Mouse (Mus musculus) lung, postnatal 0 days (tissue): Measurements from ENCODE around the gene Maf. TPM values are rescaled to one million over a fixed set of nuclear protein-coding genes. Genes with fewer than 3 reads are reported as not detected.

ENCODE experiments used
- ATAC-seq: fragments of 200-750 bp; cut with Nextera tagmentation; 2 replicates; pipeline ENCODE4 v1.8.0; 2017; ENCODE audit warnings: moderate library complexity
- DNase-seq: peaks from one replicate; pipeline ENCODE4 v3.0.0-alpha.2; 2016; ENCODE audit warnings: low spot score
- H3K27ac ChIP-seq: fragments of 300-500 bp; sonication (generic); 2 replicates; pipeline ENCODE4 v1.5.1; 2014; ENCODE audit warnings: antibody characterized with exemption, mild to moderate bottlenecking, low read length, mixed read lengths
- H3K27me3 ChIP-seq: fragments of 300-500 bp; sonication (generic); replicated peaks from 2 replicates; pipeline ENCODE4 v1.6.1; 2014; ENCODE audit warnings: low read length, mixed read lengths; ENCODE audit not compliant: insufficient read depth
- H3K36me3 ChIP-seq: fragments of 300-500 bp; sonication (generic); 2 replicates; pipeline ENCODE4 v1.6.1; 2014; ENCODE audit warnings: low read length, mixed read lengths; ENCODE audit not compliant: insufficient read depth
- H3K4me1 ChIP-seq: fragments of 300-500 bp; sonication (generic); 2 replicates; pipeline ENCODE4 v1.6.1; 2014; ENCODE audit warnings: antibody characterized with exemption, low read depth, low read length, mixed read lengths; ENCODE audit not compliant: insufficient read depth
- H3K4me2 ChIP-seq: fragments of 300-500 bp; sonication (generic); replicated peaks from 2 replicates; pipeline ENCODE4 v1.6.1; 2014; ENCODE audit warnings: low read depth, mild to moderate bottlenecking, low read length, moderate library complexity, mixed read lengths
- H3K4me3 ChIP-seq: fragments of 300-500 bp; sonication (generic); 2 replicates; pipeline ENCODE4 v1.5.1; 2014; ENCODE audit warnings: low read depth, low read length
- H3K9ac ChIP-seq: fragments of 300-500 bp; sonication (generic); replicated peaks from 2 replicates; pipeline ENCODE4 v1.6.1; 2014; ENCODE audit warnings: low read depth, mild to moderate bottlenecking
- H3K9me3 ChIP-seq: fragments of 300-500 bp; sonication (generic); 2 replicates; pipeline ENCODE4 v1.6.1; 2016; ENCODE audit warnings: low read length, mixed read lengths
- CTCF ChIP-seq: IDR thresholded peaks from 2 replicates; pipeline ENCODE4 v1.5.1; 2016; ENCODE audit warnings: antibody characterized with exemption, mild to moderate bottlenecking
- EP300 ChIP-seq: IDR thresholded peaks from 2 replicates; pipeline ENCODE4 v1.6.1; 2016; ENCODE audit warnings: antibody characterized with exemption, mild to moderate bottlenecking, control low read depth
- WGBS: fragments of 180-500 bp; shearing (Covaris S2); extraction: QIAGEN DNeasy Blood & Tissue Kit; methylation state at CpG from one replicate; pipeline ENCODE4 v1.1.7; 2014; 5-methylcytosine and 5-hydroxymethylcytosine counted together
- polyA plus RNA-seq: library from polyadenylated mRNA; unstranded; fragments of >200 nt; fragmentation: Nextera tagmentation; extraction: Ambion mirVana; gene quantifications from 2 replicates; pipeline ENCODE4 v1.2.1, GENCODE M21; 2015

The Maf gene
- polyA plus RNA-seq, 1 experiment from 2014 or later = 11.7 TPM

DNA sequence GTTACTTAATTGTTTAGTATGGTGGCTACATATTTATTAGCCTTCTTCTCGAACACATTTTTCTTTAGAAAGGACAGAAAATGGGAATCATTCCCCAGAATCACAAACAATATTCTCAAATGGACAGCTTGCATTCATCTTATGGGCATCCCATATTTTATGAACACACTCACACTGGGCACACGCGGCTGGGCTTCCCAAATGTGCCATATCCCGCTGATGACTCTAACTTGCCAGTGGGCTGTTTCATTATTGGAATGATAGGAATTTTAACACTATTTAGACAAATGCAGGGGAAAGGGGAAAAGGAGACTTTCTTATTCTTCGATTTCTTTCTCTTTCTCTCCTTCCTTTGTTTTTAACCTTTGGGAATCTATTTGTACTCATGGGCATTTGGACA, 6.6 kb downstream of the Maf start:
- peak overlapping the region; percentile 38; the same call in 1 of the 2 replicates for H3K4me2 ChIP-seq
- no peak overlapping the region for H3K4me3 ChIP-seq
- 61% methylated on average over 5 of the region's 5 CpGs for WGBS
- H3K27ac ChIP-seq = no peak overlapping the region
- ATAC-seq (no peak), DNase-seq (no peak)
- H3K4me1 ChIP-seq = no peaks in the 10 kb centered on the region
- no peak overlapping the region for H3K9ac ChIP-seq
- no peaks in the 10 kb centered on the region for H3K9me3 ChIP-seq
- TF ChIP-seq EP300 (no peak), CTCF (no peak)
- H3K36me3 ChIP-seq = no peaks in the 10 kb centered on the region
- 0 out of 2 replicates have a peak, but pooled peaks cover 3% of the 10 kb centered on the region for H3K27me3 ChIP-seq

DNA sequence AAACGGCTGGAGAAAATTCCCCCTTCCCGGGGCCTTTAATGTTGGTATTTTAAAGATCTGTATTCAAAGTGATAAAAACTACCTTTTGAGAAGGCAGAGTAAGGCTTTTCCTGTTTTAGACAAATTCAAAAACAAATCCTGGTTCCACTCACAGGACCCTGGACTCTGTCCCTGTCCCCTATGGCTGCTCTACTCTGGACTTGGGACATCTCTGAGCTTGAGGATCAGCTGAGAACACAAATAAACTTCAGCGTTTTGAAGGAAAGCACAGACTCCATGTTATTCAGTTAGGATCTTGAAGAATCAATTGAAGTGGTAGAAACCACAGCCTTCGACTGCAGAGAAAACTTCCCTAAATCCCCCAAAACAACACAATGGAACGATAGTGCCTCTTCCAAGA, 8.4 kb downstream of the Maf start:
- DNase-seq = no peak
- Histone ChIP-seq H3K27me3 (no peaks in the 10 kb centered on the region), H3K4me2 (no peak overlapping the region; the same call in 1 of the 2 replicates), H3K4me3 (no peak overlapping the region), H3K36me3 (no peaks in the 10 kb centered on the region), H3K27ac (no peak overlapping the region), H3K4me1 (no peaks in the 10 kb centered on the region), H3K9ac (no peak overlapping the region), H3K9me3 (no peaks in the 10 kb centered on the region)
- WGBS = 55% methylated on average over 5 of the region's 5 CpGs
- TF ChIP-seq EP300 (no peak), CTCF (no peak)
- no peak for ATAC-seq

- ATAC-seq (no peak), DNase-seq (no peak)
- Histone ChIP-seq H3K27ac (no peak overlapping the region), H3K4me1 (no peaks in the 10 kb centered on the region), H3K4me2 (no peak overlapping the region), H3K9ac (no peak overlapping the region), H3K27me3 (no peaks in the 10 kb centered on the region), H3K9me3 (no peaks in the 10 kb centered on the region), H3K4me3 (no peak overlapping the region), H3K36me3 (no peaks in the 10 kb centered on the region)
- TF ChIP-seq CTCF = no peak
- no peak for TF ChIP-seq EP300
- 49% methylated on average over 3 of the region's 3 CpGs for WGBS
Measured at GRCm38 (mm10) chr8:115697410-115697809, 10.2 kb downstream of the Maf start.

DNA sequence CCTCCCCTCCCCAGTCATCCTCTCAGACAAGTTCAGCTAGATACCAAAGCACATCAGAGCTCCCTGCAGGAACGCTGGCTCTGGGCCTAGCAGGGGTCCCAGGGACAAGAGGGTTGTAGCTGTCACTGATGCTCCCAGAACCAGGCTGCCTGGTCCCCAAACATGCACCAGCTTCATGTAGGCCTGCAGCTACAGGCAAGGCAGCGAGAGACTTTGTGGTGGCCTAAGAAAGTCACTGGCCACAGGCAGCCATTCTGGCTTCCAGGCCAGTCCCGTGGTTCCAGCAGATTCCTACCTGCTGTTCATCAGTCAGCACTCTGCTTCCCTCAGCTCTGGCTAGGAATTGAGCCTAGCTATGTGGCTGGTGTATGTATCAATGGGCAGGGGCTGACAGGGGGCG, 10.9 kb downstream of the Maf start:
- H3K9me3 ChIP-seq = no peaks in the 10 kb centered on the region
- H3K4me1 ChIP-seq = no peaks in the 10 kb centered on the region
- H3K27ac ChIP-seq = no peak overlapping the region
- no peak overlapping the region for H3K4me2 ChIP-seq
- no peak for ATAC-seq
- H3K4me3 ChIP-seq = no peak overlapping the region
- no peaks in the 10 kb centered on the region for H3K27me3 ChIP-seq
- DNase-seq = no peak
- TF ChIP-seq CTCF = no peak
- TF ChIP-seq EP300 = no peak
- WGBS = 82% methylated on average over 4 of the region's 4 CpGs
- no peak overlapping the region for H3K9ac ChIP-seq
- H3K36me3 ChIP-seq = no peaks in the 10 kb centered on the region

DNA sequence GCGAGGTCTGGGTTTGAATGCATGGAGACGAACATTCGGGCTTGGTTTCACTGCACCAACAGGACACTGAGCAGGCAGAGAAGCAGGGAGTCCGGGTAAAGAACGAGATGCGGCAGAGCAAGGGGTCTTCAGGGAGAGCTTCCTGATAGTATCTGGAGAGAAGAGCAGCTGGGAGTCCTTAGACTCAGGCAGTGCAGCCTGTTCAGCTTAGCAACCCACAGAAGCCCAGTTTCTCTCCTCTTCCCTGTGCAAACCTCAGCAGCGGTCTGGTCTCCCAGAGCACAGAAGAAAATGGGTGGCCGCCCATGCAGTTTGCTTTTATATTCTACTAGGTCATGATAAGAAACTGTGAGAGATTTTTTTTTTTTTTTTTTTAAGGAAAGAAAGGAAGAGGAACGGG, 20.2 kb downstream of the Maf start:
- 75% methylated on average over 9 of the region's 9 CpGs for WGBS
- Histone ChIP-seq H3K27me3 (no peaks in the 10 kb centered on the region), H3K4me1 (no peaks in the 10 kb centered on the region), H3K9me3 (no peaks in the 10 kb centered on the region), H3K9ac (no peak overlapping the region), H3K4me3 (no peak overlapping the region), H3K36me3 (no peaks in the 10 kb centered on the region), H3K27ac (no peak overlapping the region), H3K4me2 (no peak overlapping the region)
- no peak for ATAC-seq
- DNase-seq = no peak
- no peak for TF ChIP-seq EP300
- no peak for TF ChIP-seq CTCF

- no peaks in the 10 kb centered on the region for H3K27me3 ChIP-seq
- no peak overlapping the region for H3K9ac ChIP-seq
- TF ChIP-seq EP300 = no peak
- no peak for TF ChIP-seq CTCF
- DNase-seq = no peak
- no peaks in the 10 kb centered on the region for H3K4me1 ChIP-seq
- H3K9me3 ChIP-seq = no peaks in the 10 kb centered on the region
- ATAC-seq = no peak
- no peak overlapping the region for H3K4me2 ChIP-seq
- H3K27ac ChIP-seq = no peak overlapping the region
- 61% methylated on average over 7 of the region's 7 CpGs for WGBS
- H3K36me3 ChIP-seq = no peaks in the 10 kb centered on the region
- no peak overlapping the region for H3K4me3 ChIP-seq
Measured at GRCm38 (mm10) chr8:115683309-115683708, 24.3 kb downstream of the Maf start.

GRCm38 (mm10) chr8:115679539-115679938, 28.1 kb downstream of the Maf start:
- no peak overlapping the region for H3K9ac ChIP-seq
- no peaks in the 10 kb centered on the region for H3K4me1 ChIP-seq
- no peak overlapping the region for H3K27ac ChIP-seq
- no peaks in the 10 kb centered on the region for H3K9me3 ChIP-seq
- no peak overlapping the region for H3K4me2 ChIP-seq
- no peaks in the 10 kb centered on the region for H3K36me3 ChIP-seq
- no peak for DNase-seq
- no peak overlapping the region for H3K4me3 ChIP-seq
- no peaks in the 10 kb centered on the region for H3K27me3 ChIP-seq
- no peak for ATAC-seq
- TF ChIP-seq EP300 (no peak), CTCF (no peak)
- WGBS = 65% methylated on average over 7 of the region's 7 CpGs
